Mouse (Mus musculus) forebrain, postnatal 0 days (tissue): ENCODE data around the gene Ms4a4c. TPM values are rescaled to one million over a fixed set of nuclear protein-coding genes. Genes with fewer than 3 reads are reported as not detected.

Source experiments
- ATAC-seq: fragments of 200-750 bp; cut with Nextera tagmentation; 2 replicates; pipeline ENCODE4 v1.8.0; 2017; ENCODE audit warnings: mild to moderate bottlenecking, moderate library complexity
- DNase-seq: peaks from one replicate; pipeline ENCODE4 v3.0.0-alpha.2; 2015
- H3K27ac ChIP-seq: fragments of 300-500 bp; sonication (generic); 2 replicates; pipeline ENCODE4 v1.5.1; 2014; ENCODE audit warnings: low read depth, mild to moderate bottlenecking, antibody characterized with exemption, low read length, moderate library complexity, mixed read lengths
- H3K27me3 ChIP-seq: fragments of 300-500 bp; sonication (generic); 2 replicates; pipeline ENCODE4 v1.6.1; 2014; ENCODE audit warnings: mild to moderate bottlenecking, low read length, mixed read lengths; ENCODE audit not compliant: insufficient read depth
- H3K36me3 ChIP-seq: fragments of 300-500 bp; sonication (generic); 2 replicates; pipeline ENCODE4 v1.6.1; 2014; ENCODE audit warnings: mild to moderate bottlenecking, moderate library complexity; ENCODE audit not compliant: insufficient read depth
- H3K4me1 ChIP-seq: fragments of 300-500 bp; sonication (generic); 2 replicates; pipeline ENCODE4 v1.6.1; 2014; ENCODE audit warnings: antibody characterized with exemption; ENCODE audit not compliant: insufficient read depth
- H3K4me2 ChIP-seq: fragments of 300-500 bp; sonication (generic); 2 replicates; pipeline ENCODE4 v1.6.1; 2014; ENCODE audit warnings: low read depth, mild to moderate bottlenecking, moderate library complexity
- H3K4me3 ChIP-seq: fragments of 300-500 bp; sonication (generic); 2 replicates; pipeline ENCODE4 v1.5.1; 2014; ENCODE audit warnings: low read depth, low read length, mixed read lengths
- H3K9ac ChIP-seq: fragments of 300-500 bp; sonication (generic); 2 replicates; pipeline ENCODE4 v1.6.1; 2014; ENCODE audit warnings: mild to moderate bottlenecking
- H3K9me3 ChIP-seq: fragments of 300-500 bp; sonication (generic); 2 replicates; pipeline ENCODE4 v1.6.1; 2016; ENCODE audit warnings: low read length
- CTCF ChIP-seq: sonication (generic); IDR thresholded peaks from 2 replicates; pipeline ENCODE4 v1.5.1; 2016; ENCODE audit warnings: antibody characterized with exemption, control low read depth, low read depth
- WGBS: fragments of 180-500 bp; shearing (Covaris S2); extraction: QIAGEN DNeasy Blood & Tissue Kit; methylation state at CpG from one replicate; pipeline ENCODE4 v1.1.7; 2014; 5-methylcytosine and 5-hydroxymethylcytosine counted together
- polyA plus RNA-seq: library from polyadenylated mRNA; unstranded; fragments of >200 nt; fragmentation: Nextera tagmentation; extraction: Ambion mirVana; gene quantifications from 2 replicates; pipeline ENCODE4 v1.2.1, GENCODE M21; 2015
- total RNA-seq: library from RNA; depleted of rRNA; stranded (reverse); fragments of >200 nt; gene quantifications from 2 replicates; pipeline ENCODE4 v1.2.3, GENCODE M21; 2014; rRNA removed

The Ms4a4c gene
- total RNA-seq = not detected in 2 replicates
- polyA plus RNA-seq = 0.16 TPM in 1 of 2 replicates, not detected in the other

- Histone ChIP-seq H3K27me3 (no peaks in the 10 kb centered on the region), H3K9ac (no peak within 1 kb of the TSS), H3K9me3 (no peaks in the 10 kb centered on the region), H3K4me1 (no peaks in the 10 kb centered on the region), H3K36me3 (no peaks in the 10 kb centered on the region), H3K4me2 (no peak within 1 kb of the TSS), H3K4me3 (no peak within 1 kb of the TSS), H3K27ac (no peak within 1 kb of the TSS)
- no peak for TF ChIP-seq CTCF
- DNase-seq = no peak
- ATAC-seq = no peak
- 83% methylated on average over 3 of the region's 3 CpGs for WGBS
Measured at GRCm38 (mm10) chr19:11404527-11404926, at the start of gene Ms4a4c. Gene Ms4a4c (plus strand): TSS chr19:11404770.

GRCm38 (mm10) chr19:11355730-11356129 lies 48.8 kb upstream of the Ms4a4c start:
- no peak for TF ChIP-seq CTCF
- Histone ChIP-seq H3K27me3 (no peaks in the 10 kb centered on the region), H3K9ac (no peak overlapping the region), H3K4me3 (no peak overlapping the region), H3K4me1 (no peaks in the 10 kb centered on the region), H3K27ac (no peak overlapping the region), H3K36me3 (no peaks in the 10 kb centered on the region), H3K4me2 (no peak overlapping the region), H3K9me3 (no peaks in the 10 kb centered on the region)
- WGBS = 93% methylated on average over 7 of the region's 7 CpGs
- no peak for ATAC-seq
- DNase-seq = no peak

- peak; percentile 56 for TF ChIP-seq CTCF
- Histone ChIP-seq H3K4me1 (no peaks in the 10 kb centered on the region), H3K4me2 (no peak overlapping the region), H3K9me3 (no peaks in the 10 kb centered on the region), H3K27me3 (no peaks in the 10 kb centered on the region), H3K27ac (no peak overlapping the region), H3K9ac (no peak overlapping the region), H3K4me3 (no peak overlapping the region), H3K36me3 (no peaks in the 10 kb centered on the region)
- peak; percentile 20 for DNase-seq
- peak; percentile 50; the same call in 1 of the 2 replicates for ATAC-seq
- 74% methylated on average over 3 of the region's 3 CpGs for WGBS
Measured at GRCm38 (mm10) chr19:11360106-11360505, 44.5 kb upstream of the Ms4a4c start.

DNA sequence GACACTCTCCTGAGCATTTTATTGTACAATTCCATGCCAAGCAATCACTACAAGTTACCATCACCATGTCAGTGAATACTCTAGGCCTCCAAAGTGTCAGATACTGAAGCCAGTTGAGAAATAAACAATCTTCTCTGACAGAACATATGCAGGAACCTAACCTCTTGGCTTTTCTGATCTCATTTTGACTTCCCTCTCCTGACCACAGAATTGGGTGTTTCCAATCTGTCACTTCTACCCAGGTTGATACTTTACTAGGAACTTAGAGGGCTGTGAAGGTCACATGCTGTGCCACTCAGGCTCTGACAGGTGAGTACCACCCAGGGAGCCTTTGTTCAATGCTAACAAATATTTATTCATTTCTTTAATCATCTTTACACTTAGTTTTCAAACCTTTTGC lies 42.6 kb upstream of the Ms4a4c start:
- no peak for ATAC-seq
- TF ChIP-seq CTCF = no peak
- DNase-seq = no peak
- no peak overlapping the region for H3K4me3 ChIP-seq
- H3K4me1 ChIP-seq = no peaks in the 10 kb centered on the region
- no peak overlapping the region for H3K27ac ChIP-seq
- H3K9ac ChIP-seq = no peak overlapping the region
- no peak overlapping the region for H3K4me2 ChIP-seq
- no peaks in the 10 kb centered on the region for H3K36me3 ChIP-seq
- H3K9me3 ChIP-seq = no peaks in the 10 kb centered on the region
- no peaks in the 10 kb centered on the region for H3K27me3 ChIP-seq

DNA sequence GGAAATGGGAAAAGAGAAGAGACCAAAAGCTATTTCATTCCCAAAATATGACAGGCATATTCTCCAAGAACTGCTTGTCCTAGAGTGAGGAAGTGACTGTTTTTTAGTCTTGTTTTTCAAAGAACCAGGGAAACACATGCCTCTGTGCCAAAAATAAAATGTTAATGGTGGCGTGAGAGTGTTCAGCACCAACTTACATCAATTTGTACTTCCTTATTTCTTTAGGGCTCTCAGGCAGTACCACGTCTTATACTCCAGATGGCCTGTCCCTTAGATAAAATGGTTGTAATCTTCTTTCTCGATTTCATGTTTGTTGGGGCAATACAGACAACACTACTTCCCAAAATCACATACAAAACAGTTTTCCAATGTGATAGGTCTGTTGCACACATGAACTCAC lies 36.3 kb upstream of the Ms4a4c start:
- Histone ChIP-seq H3K4me3 (no peak overlapping the region), H3K9ac (no peak overlapping the region), H3K4me1 (no peaks in the 10 kb centered on the region), H3K4me2 (no peak overlapping the region), H3K9me3 (no peaks in the 10 kb centered on the region), H3K36me3 (no peaks in the 10 kb centered on the region), H3K27me3 (no peaks in the 10 kb centered on the region), H3K27ac (no peak overlapping the region)
- DNase-seq (no peak), ATAC-seq (no peak)
- TF ChIP-seq CTCF = no peak
- WGBS = 84% methylated on average over 3 of the region's 3 CpGs

GRCm38 (mm10) chr19:11371181-11371580 lies 33.4 kb upstream of the Ms4a4c start:
- no peaks in the 10 kb centered on the region for H3K27me3 ChIP-seq
- DNase-seq = no peak
- H3K36me3 ChIP-seq = no peaks in the 10 kb centered on the region
- H3K9ac ChIP-seq = no peak overlapping the region
- no peak overlapping the region for H3K4me3 ChIP-seq
- TF ChIP-seq CTCF = no peak
- no peak overlapping the region for H3K27ac ChIP-seq
- no peaks in the 10 kb centered on the region for H3K9me3 ChIP-seq
- no peak for ATAC-seq
- no peaks in the 10 kb centered on the region for H3K4me1 ChIP-seq
- H3K4me2 ChIP-seq = no peak overlapping the region

DNA sequence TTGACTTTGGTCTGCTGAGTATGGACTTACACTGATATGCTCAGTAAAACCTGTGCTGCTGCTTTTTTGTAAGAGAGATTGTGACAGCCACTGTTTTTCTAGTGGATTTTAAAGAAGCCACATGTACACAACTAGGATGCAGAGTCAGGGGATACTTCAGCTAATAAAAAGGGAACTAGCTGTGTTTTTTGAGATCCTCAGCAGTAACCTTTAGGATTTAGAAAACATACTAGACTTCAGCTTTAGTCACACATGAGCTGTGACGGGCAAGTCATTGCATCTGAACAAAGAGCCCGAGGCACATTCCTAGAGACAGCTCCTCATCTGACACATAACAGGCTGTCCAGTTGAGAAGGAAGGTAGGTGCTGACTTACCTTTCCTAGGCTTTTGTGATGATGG lies 29.3 kb upstream of the Ms4a4c start, which contains the start of gene Ms4a4a:
Ms4a4a (plus strand) TSS at position 251 of the 400 bp plus-strand sequence.
- no peaks in the 10 kb centered on the region for H3K27me3 ChIP-seq
- H3K9ac ChIP-seq = no peak within 1 kb of the TSS
- no peak for TF ChIP-seq CTCF
- 70% methylated on average over 2 of the region's 2 CpGs for WGBS
- DNase-seq = no peak
- no peak within 1 kb of the TSS for H3K4me2 ChIP-seq
- H3K4me1 ChIP-seq = no peaks in the 10 kb centered on the region
- no peak for ATAC-seq
- no peaks in the 10 kb centered on the region for H3K36me3 ChIP-seq
- no peak within 1 kb of the TSS for H3K4me3 ChIP-seq
- H3K9me3 ChIP-seq = no peaks in the 10 kb centered on the region
- no peak within 1 kb of the TSS for H3K27ac ChIP-seq

DNA sequence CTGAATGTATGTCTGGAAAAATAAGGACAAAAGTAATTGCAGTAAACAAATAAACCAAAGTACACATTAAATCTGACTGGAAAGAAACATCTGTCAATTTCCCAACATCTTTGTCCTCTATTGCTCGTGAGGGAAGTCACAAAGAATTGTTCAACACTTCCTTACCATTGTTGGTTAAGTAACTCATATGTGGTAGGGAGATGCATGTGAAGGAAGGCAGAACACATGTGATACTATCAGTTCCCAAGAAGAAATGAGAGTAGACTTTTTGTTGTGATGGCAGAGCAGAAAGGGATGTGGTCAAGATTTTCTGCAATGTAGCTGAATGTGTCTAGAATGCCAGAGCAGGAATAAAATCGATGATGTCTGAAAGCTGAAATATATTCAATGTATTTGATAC lies 28.2 kb upstream of the Ms4a4c start:
- no peak overlapping the region for H3K9ac ChIP-seq
- DNase-seq = no peak
- ATAC-seq = no peak
- H3K27ac ChIP-seq = no peak overlapping the region
- H3K36me3 ChIP-seq = no peaks in the 10 kb centered on the region
- TF ChIP-seq CTCF = no peak
- no peaks in the 10 kb centered on the region for H3K27me3 ChIP-seq
- no peaks in the 10 kb centered on the region for H3K9me3 ChIP-seq
- H3K4me2 ChIP-seq = no peak overlapping the region
- WGBS = 78% methylated on average over 2 of the region's 2 CpGs
- no peaks in the 10 kb centered on the region for H3K4me1 ChIP-seq
- H3K4me3 ChIP-seq = no peak overlapping the region
